Mouse (Mus musculus) adrenal gland, postnatal 0 days (tissue): ENCODE measurements around the gene Cog2. TPM values are rescaled to one million over a fixed set of nuclear protein-coding genes. Genes with fewer than 3 reads are reported as not detected.

Experiments used
- polyA plus RNA-seq: library from polyadenylated mRNA; unstranded; fragments of >200 nt; fragmentation: Nextera tagmentation; extraction: Ambion mirVana; gene quantifications from 2 replicates; pipeline ENCODE4 v1.2.1, GENCODE M21; 2015

Cog2 gene
- 20.0 and 32.5 TPM in 2 replicates for polyA plus RNA-seq

GRCm38 (mm10) chr8:124520249-124521080 is at the start of gene Cog2:
Gene Cog2, plus strand, starts transcription at chr8:124520767.

DNA sequence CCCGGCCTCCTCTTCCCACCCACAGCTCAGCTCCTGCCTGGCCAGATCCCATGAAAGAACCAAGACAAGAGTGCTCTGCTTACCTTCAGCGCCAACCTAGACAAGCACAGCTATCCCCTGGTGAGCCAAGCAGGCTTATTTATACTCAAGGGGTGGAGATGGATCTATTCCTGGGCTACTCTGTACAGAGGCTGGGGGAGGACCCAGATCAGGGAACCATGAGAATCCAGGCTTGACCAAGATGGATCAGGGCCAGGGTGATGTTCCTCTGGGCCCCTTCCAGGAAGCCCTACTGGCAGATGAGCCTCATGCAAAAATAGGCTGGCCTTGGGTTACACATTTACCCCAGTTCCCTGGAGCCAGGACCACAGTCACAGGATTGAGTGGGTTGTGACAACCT is 49.0 kb downstream of the Cog2 start, which contains the start of gene Agt:
TSS of gene Agt (minus strand) at position 114 of the 400 bp plus-strand sequence.

DNA sequence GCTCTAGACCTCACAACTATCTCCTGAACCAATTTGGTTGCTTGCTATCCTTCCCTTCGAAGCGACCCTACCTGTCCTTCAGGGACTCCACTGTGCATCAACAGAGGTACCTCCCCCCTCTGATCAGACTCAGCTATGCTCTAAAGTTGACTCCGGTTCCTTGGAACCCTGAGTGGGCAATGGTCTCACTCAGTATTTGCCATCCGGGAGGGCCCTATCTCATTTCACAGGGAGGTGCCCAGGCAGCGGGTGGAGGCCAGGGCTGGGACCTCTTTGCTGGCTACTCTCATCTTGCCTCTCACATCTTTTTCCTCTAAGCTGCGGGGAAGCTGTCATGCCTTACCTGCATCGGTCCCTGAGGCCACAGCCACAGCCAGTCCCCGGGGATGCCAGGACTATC is 55.2 kb downstream of the Cog2 start, which contains the start of gene Capn9:
TSS of gene Capn9 (plus strand) at position 301 of the 400 bp plus-strand sequence.

Other genes with a start within 250 kb of the Cog2 start
- 4.2 and 4.9 TPM in 2 replicates for gene Pgbd5, start 81.1 kb upstream of the Cog2 start, polyA plus RNA-seq
- 27.3 and 28.9 TPM in 2 replicates for gene Agt, start 48.9 kb downstream of the Cog2 start, polyA plus RNA-seq
- 0.36 and 0.41 TPM in 2 replicates for gene Capn9, start 55.3 kb downstream of the Cog2 start, polyA plus RNA-seq
- gene 2310022B05Rik, start 142.6 kb downstream of the Cog2 start, polyA plus RNA-seq, result 28.5 and 33.2 TPM in 2 replicates
- 23.0 and 32.6 TPM in 2 replicates for gene Ttc13, start 201.2 kb downstream of the Cog2 start, polyA plus RNA-seq
- 13.8 and 17.3 TPM in 2 replicates for gene Arv1, start 201.4 kb downstream of the Cog2 start, polyA plus RNA-seq
- gene Fam89a, start 231.1 kb downstream of the Cog2 start, polyA plus RNA-seq, result 2.3 and 10.9 TPM in 2 replicates